Mouse (Mus musculus): ENCODE measurements around the gene Apol6. TPM values are rescaled to one million over a fixed set of nuclear protein-coding genes. Genes with fewer than 3 reads are reported as not detected.
"Not testable (repeated sequence)": the region's sequence is repeated elsewhere in the genome, so short reads cannot be mapped to it uniquely, and the experiment has no call there.

The Apol6 gene
- polyA plus RNA-seq, 1 experiment, result 4.8 TPM

GRCm38 (mm10) chr15:77056001-77056790 is 11.7 kb downstream of the Apol6 start:
- TF ChIP-seq CTCF (conservative IDR thresholded peaks at IDR 0.05; ENCODE audit: insufficient read depth, insufficient read length, low read depth, low read length), result no peak
- TF ChIP-seq POLR2A (IDR thresholded peaks at IDR 0.05; ENCODE audit: low read depth, low read length), result no peak
- WGBS, result 61% methylated on average over 6 of the region's 6 CpGs
- Histone ChIP-seq H3K36me3 (ENCODE audit: control insufficient read depth, insufficient read depth, low read length) (no peaks in the 10 kb centered on the region), H3K27ac (ENCODE audit: insufficient read depth, low read depth, low read length) (no peak overlapping the region), H3K4me3 (ENCODE audit: insufficient read depth, low read depth, low read length) (no peak overlapping the region), H3K4me1 (ENCODE audit: control insufficient read depth, insufficient read depth, low read length) (no peaks in the 10 kb centered on the region), H3K27me3 (replicated peaks; ENCODE audit: control insufficient read depth, insufficient read depth, low read length) (no peaks in the 10 kb centered on the region)
- DNase-seq, result no peak

- no peaks in the 10 kb centered on the region for H3K27me3 ChIP-seq (replicated peaks; ENCODE audit: control insufficient read depth, insufficient read depth, low read length)
- WGBS, result 67% methylated on average over 3 of the region's 3 CpGs
- H3K36me3 ChIP-seq (ENCODE audit: control insufficient read depth, insufficient read depth, low read length), result no peaks in the 10 kb centered on the region
- H3K4me1 ChIP-seq (ENCODE audit: control insufficient read depth, insufficient read depth, low read length), result no peaks in the 10 kb centered on the region
- H3K4me3 ChIP-seq (ENCODE audit: insufficient read depth, low read depth, low read length), result no peak overlapping the region
- no peak for DNase-seq
- no peak for TF ChIP-seq POLR2A (IDR thresholded peaks at IDR 0.05; ENCODE audit: low read depth, low read length)
- no peak for TF ChIP-seq CTCF (conservative IDR thresholded peaks at IDR 0.05; ENCODE audit: insufficient read depth, insufficient read length, low read depth, low read length)
- no peak overlapping the region for H3K27ac ChIP-seq (ENCODE audit: insufficient read depth, low read depth, low read length)
Observed at GRCm38 (mm10) chr15:77056791-77057051, 12.2 kb downstream of the Apol6 start.

- Histone ChIP-seq H3K4me1 (ENCODE audit: control insufficient read depth, insufficient read depth, low read length) (no peaks in the 10 kb centered on the region), H3K27ac (ENCODE audit: insufficient read depth, low read depth, low read length) (no peak overlapping the region), H3K36me3 (ENCODE audit: control insufficient read depth, insufficient read depth, low read length) (no peaks in the 10 kb centered on the region), H3K4me3 (ENCODE audit: insufficient read depth, low read depth, low read length) (no peak overlapping the region), H3K27me3 (replicated peaks; ENCODE audit: control insufficient read depth, insufficient read depth, low read length) (no peaks in the 10 kb centered on the region)
- DNase-seq, result no peak
- no peak for TF ChIP-seq POLR2A (IDR thresholded peaks at IDR 0.05; ENCODE audit: low read depth, low read length)
- no peak for TF ChIP-seq CTCF (conservative IDR thresholded peaks at IDR 0.05; ENCODE audit: insufficient read depth, insufficient read length, low read depth, low read length)
Observed at GRCm38 (mm10) chr15:77058566-77058965, 14.0 kb downstream of the Apol6 start.

- not testable (repeated sequence) for H3K4me3 ChIP-seq (ENCODE audit: insufficient read depth, low read depth, low read length); H3K36me3 ChIP-seq (ENCODE audit: control insufficient read depth, insufficient read depth, low read length); H3K27ac ChIP-seq (ENCODE audit: insufficient read depth, low read depth, low read length); DNase-seq; H3K27me3 ChIP-seq (replicated peaks; ENCODE audit: control insufficient read depth, insufficient read depth, low read length); H3K4me1 ChIP-seq (ENCODE audit: control insufficient read depth, insufficient read depth, low read length)
- WGBS, result 94% methylated on average over 4 of the region's 4 CpGs
Observed at GRCm38 (mm10) chr15:77059416-77059815, 14.9 kb downstream of the Apol6 start.

- Histone ChIP-seq H3K27ac (ENCODE audit: insufficient read depth, low read depth, low read length) (no peak overlapping the region), H3K4me3 (ENCODE audit: insufficient read depth, low read depth, low read length) (no peak overlapping the region), H3K36me3 (ENCODE audit: control insufficient read depth, insufficient read depth, low read length) (no peaks in the 10 kb centered on the region), H3K27me3 (replicated peaks; ENCODE audit: control insufficient read depth, insufficient read depth, low read length) (no peaks in the 10 kb centered on the region), H3K4me1 (ENCODE audit: control insufficient read depth, insufficient read depth, low read length) (no peaks in the 10 kb centered on the region)
- TF ChIP-seq CTCF (conservative IDR thresholded peaks at IDR 0.05; ENCODE audit: insufficient read depth, insufficient read length, low read depth, low read length), result no peak
- no peak for TF ChIP-seq POLR2A (IDR thresholded peaks at IDR 0.05; ENCODE audit: low read depth, low read length)
- no peak for DNase-seq
Observed at GRCm38 (mm10) chr15:77062746-77063145, 18.2 kb downstream of the Apol6 start.

- H3K4me3 ChIP-seq (ENCODE audit: insufficient read depth, low read depth, low read length), result no peak overlapping the region
- peak; percentile 31 for DNase-seq
- TF ChIP-seq CTCF (conservative IDR thresholded peaks at IDR 0.05; ENCODE audit: insufficient read depth, insufficient read length, low read depth, low read length), result no peak
- TF ChIP-seq POLR2A (IDR thresholded peaks at IDR 0.05; ENCODE audit: low read depth, low read length), result no peak
- H3K36me3 ChIP-seq (ENCODE audit: control insufficient read depth, insufficient read depth, low read length), result no peaks in the 10 kb centered on the region
- 88% methylated on average over 6 of the region's 6 CpGs for WGBS
- no peaks in the 10 kb centered on the region for H3K4me1 ChIP-seq (ENCODE audit: control insufficient read depth, insufficient read depth, low read length)
- H3K27ac ChIP-seq (ENCODE audit: insufficient read depth, low read depth, low read length), result no peak overlapping the region
- no peaks in the 10 kb centered on the region for H3K27me3 ChIP-seq (replicated peaks; ENCODE audit: control insufficient read depth, insufficient read depth, low read length)
Observed at GRCm38 (mm10) chr15:77065259-77065852, 20.8 kb downstream of the Apol6 start.

GRCm38 (mm10) chr15:77066233-77066632 is 21.7 kb downstream of the Apol6 start:
- no peaks in the 10 kb centered on the region for H3K4me1 ChIP-seq (ENCODE audit: control insufficient read depth, insufficient read depth, low read length)
- H3K27ac ChIP-seq (ENCODE audit: insufficient read depth, low read depth, low read length), result no peak overlapping the region
- H3K4me3 ChIP-seq (ENCODE audit: insufficient read depth, low read depth, low read length), result no peak overlapping the region
- WGBS, result 84% methylated on average over 6 of the region's 6 CpGs
- H3K36me3 ChIP-seq (ENCODE audit: control insufficient read depth, insufficient read depth, low read length), result no peaks in the 10 kb centered on the region
- TF ChIP-seq POLR2A (IDR thresholded peaks at IDR 0.05; ENCODE audit: low read depth, low read length) (no peak), CTCF (conservative IDR thresholded peaks at IDR 0.05; ENCODE audit: insufficient read depth, insufficient read length, low read depth, low read length) (no peak)
- no peak for DNase-seq
- no peaks in the 10 kb centered on the region for H3K27me3 ChIP-seq (replicated peaks; ENCODE audit: control insufficient read depth, insufficient read depth, low read length)
